Mouse (Mus musculus) urinary bladder, postnatal 10 days (tissue): ENCODE measurements around the gene Apbb1.
A peak's percentile ranks its signal among the peaks of the same experiment; 100 is the strongest.

Experiments used
- DNase-seq: peaks from one replicate; pipeline ENCODE4 v3.0.0; 2022; ENCODE audit warnings: low spot score

Apbb1 gene

DNA sequence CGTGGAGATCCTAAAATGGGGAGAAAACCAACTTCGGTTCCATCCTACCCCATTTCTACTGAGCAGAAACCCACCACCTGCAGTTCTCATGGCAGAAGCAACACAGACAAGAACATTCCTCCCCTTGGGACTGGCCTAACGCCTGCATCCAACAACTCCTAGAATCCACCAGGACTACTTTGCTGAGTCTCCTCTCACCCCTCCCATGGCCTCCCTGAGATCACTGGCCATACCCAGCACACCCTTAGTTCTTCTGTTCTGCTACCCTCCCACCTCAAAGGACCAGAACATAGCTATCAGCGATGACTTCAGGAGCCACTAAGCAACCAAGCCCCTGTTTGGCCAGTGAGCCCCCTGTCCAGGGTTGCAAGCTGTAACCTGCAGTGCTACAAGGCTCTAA, 10.7 kb downstream of the Apbb1 start:
- no peak for DNase-seq

GRCm38 (mm10) chr7:105569512-105570496, 11.6 kb downstream of the Apbb1 start:
- DNase-seq: no peak

DNA sequence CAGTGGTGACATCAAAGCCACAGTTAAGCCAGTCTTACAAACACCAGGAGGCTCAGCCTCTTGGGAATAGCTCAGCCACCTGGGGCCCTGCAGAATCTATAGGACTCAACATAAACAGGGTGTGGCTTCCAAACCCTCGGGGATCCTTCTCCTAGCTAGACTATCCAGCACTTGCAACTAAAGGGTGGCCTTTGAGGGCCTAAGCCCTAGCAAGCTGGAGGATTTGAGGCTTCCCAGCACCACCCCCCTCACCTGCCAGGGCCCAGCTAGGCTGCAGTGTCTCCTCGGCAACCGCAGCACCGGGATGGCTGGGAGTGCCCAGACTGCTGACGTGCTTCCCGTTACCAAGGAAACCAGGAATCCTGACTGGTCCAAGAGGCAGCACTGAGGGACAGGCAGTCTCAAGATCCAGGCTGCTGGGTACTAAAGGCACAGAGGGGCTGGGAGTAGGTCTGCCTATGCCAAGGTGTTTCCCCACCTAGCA, 12.4 kb downstream of the Apbb1 start:
- DNase-seq: no peak

DNA sequence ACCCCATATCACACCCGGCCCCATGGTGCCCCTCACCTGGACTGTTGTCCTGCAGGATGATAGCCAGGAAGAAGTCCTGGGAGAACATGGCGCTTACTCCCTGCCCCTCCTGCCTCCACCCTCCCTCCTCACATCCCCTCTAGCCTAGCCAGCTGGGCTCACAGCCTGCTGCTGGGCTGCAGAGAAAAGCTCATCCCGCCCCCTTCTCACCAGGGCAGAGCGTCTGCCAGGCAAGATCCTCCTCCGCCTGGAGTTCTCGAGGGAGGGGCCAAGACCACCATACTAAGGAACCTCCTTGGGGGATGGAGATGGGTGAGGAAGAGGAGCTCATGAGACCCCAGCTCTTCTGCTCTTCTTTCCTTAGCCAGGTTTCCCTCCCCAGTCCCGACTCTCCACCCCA, 12.9 kb downstream of the Apbb1 start:
- no peak for DNase-seq

DNA sequence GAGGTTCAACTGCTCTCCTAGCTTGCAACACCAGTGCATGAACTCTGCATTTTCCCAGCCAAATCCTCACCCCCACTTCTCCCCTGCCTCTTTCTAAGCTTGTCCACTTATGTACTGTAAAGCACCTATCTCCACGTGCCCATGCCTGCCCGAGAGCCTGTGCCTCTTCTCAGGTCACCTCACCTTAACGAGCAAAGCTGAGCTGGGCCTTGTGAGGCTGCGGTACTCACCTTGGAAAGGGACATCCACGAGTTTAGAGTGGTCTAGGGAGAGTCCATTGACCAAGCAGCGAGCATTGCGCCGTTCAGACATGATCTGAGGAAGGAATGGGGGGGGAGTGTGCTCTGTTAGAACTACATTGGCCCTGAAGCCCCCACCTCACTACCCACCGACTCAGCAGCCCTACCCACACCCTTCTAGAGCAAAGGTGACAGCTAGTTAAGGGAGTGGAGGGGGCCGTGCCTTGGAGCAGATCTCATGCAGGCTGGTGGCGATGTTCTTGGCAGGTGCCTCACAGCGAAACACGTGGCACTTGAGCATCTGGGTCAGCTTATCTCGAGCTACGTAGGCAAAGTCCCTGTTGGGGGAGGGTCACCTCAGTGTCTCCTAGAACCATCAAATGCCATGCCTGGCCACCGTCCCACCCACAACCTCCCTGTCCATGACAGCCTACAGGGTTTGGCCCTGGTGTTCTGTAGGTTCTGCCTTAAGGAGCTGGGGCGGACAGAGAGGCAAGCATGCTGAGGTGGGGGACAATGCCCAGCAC, 16.2 kb downstream of the Apbb1 start:
- no peak for DNase-seq

- no peak for DNase-seq
Observed at GRCm38 (mm10) chr7:105563367-105563766, 18.1 kb downstream of the Apbb1 start.

DNA sequence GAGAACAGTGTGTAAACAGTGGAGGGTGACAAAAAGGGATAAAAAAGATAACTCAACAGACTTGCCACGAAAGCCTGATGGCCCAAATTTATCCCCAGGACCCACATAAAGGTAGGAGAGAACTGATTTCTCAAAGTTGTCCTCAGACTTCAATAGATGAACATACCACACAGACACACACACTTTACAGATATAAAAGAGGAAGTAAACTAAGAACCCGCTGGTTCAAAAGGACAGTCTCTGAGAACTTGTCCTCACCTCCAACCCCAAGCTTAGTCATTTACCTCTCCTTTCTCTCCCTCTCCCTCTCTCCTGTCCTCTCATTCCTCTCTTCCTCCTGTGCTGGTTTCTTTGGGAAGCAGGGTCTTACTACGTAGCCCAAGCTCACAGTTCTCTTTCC, 19.1 kb downstream of the Apbb1 start:
- no peak for DNase-seq

DNA sequence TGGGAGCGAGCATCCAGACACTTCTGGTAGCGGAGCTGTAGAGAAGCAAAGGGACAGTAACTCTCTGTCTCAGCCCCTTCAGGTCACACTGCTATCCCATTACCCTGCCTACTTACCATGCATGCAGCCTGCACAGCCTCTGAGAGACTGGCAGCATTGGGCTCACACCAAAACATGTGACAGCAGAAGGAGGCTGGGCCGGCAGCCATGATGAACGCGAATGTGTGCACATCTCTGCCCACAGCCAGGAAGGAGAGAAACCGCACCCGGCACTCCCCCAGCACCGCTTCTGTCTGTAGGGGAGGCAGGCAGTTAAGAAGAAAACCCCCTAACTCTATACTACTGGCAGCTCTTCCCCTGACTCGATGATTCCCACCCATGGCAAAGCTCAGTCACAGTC, 22.4 kb downstream of the Apbb1 start:
- DNase-seq: no peak

DNA sequence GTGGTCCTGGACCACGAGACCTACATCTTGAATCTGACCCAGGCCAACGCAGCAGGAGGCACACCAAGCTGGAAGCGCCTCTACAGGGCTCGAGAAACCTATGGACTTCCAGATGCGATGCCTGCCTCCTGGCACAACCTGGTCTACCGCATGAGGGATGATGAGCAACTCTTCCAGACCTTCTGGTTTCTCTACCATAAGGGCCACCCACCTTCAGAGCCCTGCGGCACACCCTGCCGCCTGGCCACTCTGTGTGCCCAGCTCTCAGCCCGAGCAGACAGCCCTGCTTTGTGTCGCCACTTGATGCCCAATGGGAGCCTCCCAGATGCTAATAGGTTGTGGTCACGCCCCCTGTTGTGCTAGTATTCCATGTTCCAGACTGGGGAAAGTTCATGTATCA, 23.8 kb downstream of the Apbb1 start:
- DNase-seq: no peak

- DNase-seq: no peak
Observed at GRCm38 (mm10) chr7:105556406-105556805, 25.0 kb downstream of the Apbb1 start.

DNA sequence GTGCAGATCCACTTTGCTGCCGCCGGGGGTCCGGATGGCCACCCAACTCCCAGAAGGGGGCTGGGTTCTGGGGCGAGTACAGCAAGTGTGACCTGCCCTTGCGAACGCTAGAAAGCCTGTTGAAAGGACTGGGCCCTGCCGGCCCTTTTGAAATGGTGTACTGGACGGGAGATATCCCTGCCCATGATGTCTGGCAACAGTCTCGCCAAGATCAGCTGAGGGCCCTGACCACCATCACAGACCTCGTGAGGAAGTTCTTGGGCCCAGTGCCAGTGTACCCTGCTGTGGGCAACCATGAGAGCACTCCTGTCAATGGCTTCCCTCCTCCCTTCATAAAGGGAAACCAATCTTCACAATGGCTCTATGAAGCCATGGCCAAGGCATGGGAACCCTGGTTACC, 25.9 kb downstream of the Apbb1 start:
- DNase-seq: no peak

- DNase-seq: peak; percentile 42
Observed at GRCm38 (mm10) chr7:105554212-105554942, 27.1 kb downstream of the Apbb1 start, which contains the start of gene Smpd1. Gene Smpd1 (plus strand): TSS chr7:105554360.

- no peak for DNase-seq
Observed at GRCm38 (mm10) chr7:105553456-105554211, 27.8 kb downstream of the Apbb1 start.

DNA sequence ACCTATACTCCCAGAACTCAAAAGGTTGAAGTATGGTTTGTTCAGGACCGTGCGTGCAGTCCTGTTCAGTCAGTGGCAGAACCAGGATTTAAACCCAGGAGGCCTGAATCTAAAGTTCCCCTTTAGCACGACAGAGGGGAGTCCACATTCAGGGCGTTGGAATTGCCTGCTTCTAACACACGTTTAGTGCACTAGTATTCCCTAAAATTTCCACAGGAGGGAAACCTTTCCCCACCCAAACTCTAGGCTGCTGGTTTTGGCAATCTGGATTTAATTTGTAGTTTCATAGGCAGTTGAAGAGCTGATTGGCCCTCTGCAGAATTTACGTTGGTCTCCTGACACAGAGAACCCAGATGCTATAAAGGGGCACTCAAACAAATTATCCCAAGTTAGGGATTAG, 32.4 kb downstream of the Apbb1 start:
- no peak for DNase-seq

DNA sequence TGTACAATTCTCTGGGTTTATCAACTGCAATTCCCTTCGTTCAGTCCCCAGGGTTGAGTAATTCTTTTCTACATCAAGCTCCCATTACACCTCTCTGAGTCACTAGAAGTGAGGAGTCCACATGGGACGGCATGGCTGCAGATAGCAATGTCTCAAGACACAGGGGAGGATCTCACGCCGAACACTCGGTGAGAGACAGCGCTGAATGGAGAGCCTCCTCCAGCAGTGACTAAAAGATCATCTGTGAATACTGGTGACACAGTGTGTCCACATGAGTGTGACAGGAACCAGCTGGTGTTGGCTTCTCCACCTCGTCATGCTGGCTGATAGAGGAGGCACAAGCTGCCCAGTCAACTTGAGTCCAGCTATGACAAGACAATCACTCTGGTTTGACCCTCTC, 33.5 kb downstream of the Apbb1 start:
- no peak for DNase-seq

DNA sequence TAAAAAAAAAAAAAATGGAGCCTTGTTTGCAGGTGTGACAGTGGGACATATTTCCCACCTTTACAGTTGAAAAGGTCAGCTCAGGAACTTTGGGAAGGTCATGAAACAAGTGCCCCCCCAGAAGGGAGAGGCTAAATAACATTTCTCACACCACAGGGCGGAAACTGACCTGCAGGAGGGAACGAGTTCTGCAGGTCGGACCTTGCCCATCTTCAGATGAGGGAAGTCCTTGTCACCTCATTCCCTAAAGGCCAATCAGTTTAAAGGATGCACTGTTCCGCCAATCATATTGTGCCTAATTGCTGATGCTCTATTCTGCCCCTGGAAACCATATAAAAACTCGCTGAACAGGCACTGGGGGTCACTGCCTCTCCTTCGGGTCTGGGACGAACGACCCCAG, 35.5 kb downstream of the Apbb1 start:
- no peak for DNase-seq

GRCm38 (mm10) chr7:105534162-105534561, 47.3 kb downstream of the Apbb1 start:
- DNase-seq: no peak

- DNase-seq: no peak
Observed at GRCm38 (mm10) chr7:105528094-105528493, 53.4 kb downstream of the Apbb1 start.

DNA sequence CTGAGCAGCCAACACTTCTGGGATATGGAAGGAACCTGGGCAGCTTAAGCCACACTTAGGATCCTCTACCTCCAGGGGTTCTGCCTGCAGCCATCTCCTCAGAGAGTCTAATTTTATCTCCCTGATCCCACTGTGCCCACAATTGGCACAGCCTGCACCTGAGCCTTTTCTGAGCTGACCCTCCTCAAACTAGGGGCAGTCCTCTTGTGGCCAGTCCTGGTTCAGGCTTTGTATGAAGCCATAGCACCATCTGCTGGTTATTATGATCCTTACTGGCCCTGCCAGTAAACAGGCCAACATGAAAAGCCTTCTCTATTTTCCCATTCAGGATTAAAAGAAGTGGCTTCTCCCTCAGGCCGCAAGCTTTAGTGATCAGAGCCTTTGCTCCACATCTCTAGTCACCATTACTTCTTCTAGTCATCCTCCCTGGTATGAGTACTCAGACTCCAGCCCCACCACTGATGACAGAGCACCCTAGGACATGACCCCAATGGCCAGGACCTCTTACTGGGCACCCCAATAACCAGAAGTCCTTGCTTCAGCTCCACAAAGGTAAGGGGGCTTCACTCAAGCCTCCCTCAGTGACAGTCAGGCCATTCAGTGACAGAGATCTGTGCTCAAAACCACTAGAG, 54.0 kb downstream of the Apbb1 start:
- no peak for DNase-seq

- DNase-seq: no peak
Observed at GRCm38 (mm10) chr7:105524222-105524621, 57.2 kb downstream of the Apbb1 start.

DNA sequence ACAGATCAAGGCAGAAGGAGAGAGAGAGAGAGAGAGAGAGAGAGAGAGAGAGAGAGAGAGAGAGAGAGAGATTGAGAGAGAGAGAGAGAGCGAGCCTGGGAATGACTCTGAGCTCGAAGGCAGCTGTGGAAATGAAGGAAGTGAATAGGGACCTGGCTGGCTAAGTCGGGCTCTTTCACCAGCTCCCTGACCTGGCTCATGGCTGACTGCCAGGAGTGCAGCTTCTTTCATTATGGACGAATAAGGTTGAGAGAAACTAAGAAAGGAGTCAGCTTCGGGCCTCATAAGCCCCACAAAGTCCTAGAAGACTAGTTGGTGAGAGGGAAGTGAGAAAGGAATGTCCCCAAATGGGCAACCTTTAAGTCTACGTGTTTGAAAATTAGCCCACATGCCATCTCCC, 61.3 kb downstream of the Apbb1 start:
- DNase-seq: no peak
